Mouse (Mus musculus) spleen, postnatal 36 days (tissue): Measurements from ENCODE around the gene Tbl3.
"Not testable (repeated sequence)": the region's sequence is repeated elsewhere in the genome, so short reads cannot be mapped to it uniquely, and the experiment has no call there.

Experiments used
- DNase-seq, 2 experiments: peaks; one replicate each; pipeline ENCODE4 v3.0.0; 2022; ENCODE audit warnings: low spot score in 2 of 2, mixed read lengths in 1 of 2

The Tbl3 gene

DNA sequence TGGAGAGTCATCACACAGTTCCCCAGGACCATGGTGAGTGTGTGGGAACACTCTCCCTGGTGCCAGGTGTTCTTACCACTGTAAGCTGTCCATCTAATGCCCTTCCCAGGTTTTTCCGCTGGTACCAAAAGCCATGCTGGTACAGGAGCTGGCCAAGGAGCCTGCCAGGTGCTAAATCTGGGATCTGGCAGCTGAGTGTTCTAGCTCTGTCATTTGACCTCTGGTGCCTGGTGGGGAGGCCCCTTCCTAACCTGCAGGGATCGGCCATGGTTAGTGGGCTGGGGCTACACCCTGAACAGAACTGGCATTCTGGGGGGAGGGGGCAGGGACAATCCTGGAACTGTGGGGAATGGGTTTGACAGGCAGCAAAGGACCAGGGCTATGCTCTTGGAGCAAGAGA lies 20.2 kb upstream of the Tbl3 start, which contains the start of gene Rpl3l:
Rpl3l (plus strand) TSS at position 203 of the 400 bp plus-strand sequence.
- DNase-seq: no peak

DNA sequence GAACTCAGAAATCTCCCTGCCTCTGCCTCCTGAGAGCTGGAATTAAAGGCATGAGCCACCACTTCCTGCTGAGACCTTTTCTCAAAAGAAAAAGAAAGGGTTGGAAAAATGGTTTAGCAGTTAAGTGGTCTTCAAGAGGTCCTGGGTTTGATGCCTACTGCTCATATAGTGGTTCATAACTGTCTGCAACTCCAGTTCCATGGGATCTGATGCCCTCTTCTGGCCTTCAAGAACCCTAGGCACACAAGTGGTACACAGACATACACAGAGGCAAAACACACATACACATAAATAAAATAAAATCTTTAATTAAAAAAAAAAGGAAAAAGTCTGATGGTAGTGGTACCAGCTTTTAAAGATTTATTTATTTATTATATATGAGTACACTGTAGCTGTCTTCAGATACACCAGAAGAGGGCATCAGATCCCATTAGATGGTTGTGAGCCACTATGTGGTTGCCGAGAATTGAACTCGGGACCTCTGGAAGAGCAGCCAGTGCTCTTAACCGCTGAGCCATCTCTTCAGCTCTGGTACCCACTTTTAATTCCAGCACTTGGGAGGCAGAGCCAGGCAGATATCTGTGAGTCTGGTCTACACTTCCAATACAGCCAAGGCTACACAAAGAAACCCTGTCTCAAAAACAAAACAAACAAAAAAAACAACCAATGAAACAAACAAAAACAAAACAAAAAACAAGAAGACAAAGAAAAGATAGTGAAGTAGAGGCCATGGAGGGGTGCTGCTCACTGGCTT lies 18.4 kb upstream of the Tbl3 start:
- DNase-seq: no peak

DNA sequence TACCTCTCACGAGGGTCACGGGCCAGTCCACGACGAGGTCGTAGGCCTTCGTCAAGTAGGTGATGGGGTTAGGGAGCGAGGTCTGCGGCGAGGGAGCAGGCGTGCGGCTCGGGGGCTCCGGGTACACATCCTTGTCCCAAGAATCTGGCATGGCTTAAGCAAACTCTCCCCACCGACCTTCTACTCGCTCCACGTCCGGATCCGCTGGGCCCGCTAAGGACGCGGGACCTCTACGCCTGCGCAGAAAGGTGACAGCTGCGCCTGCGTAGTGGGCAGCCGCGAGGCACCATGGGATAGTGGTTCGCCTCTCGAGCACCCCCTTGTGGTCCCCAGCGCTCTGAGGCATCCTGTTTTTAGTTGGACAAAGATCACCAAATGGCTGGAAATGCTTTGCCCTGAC lies 16.7 kb upstream of the Tbl3 start, which contains the start of gene Ndufb10:
Ndufb10 (minus strand) TSS at position 295 of the 400 bp plus-strand sequence.
- DNase-seq: peak; percentile 92 to 94

- DNase-seq: peak; percentile 19 to 50
These were observed 16.4 kb upstream of the Tbl3 start for GRCm38 (mm10) chr17:24723881-24724180.

DNA sequence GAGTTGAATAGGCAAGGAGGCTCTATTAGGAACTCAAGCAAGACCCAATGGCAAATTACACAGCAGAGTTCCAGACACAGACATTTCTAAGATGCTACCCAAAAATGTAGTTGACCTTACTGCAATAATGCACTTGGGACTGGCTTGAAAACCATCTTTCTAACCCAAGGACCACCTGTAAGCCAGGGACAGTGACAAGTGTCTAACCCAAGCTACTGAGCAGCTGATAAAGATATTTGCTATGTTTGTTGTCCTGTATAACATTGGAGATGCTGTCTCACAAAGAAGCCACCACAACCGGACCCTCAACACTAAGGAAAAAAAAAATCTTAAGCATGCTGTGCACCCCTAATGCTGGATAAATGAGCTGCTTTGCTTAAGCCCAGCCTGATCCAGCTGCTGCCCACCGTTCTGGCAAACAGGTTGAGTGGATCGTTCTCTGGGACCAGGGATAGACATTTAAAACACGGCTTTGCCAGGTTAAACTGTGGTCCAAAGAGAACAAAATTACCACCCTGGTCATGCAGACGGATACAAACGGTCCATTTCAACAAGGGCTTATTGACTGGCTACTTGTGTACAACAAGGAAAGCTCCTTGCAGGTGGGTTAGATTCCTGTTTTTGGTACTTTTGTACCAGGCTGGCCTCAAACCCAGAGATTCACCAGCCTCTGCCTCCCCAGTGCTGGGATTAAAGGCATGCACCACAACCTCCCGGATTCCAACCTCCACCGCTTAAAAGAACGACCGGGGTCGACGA lies 15.8 kb upstream of the Tbl3 start:
- no peak for DNase-seq

GRCm38 (mm10) chr17:24722220-24722924 lies 14.9 kb upstream of the Tbl3 start:
- no peak for DNase-seq

- not testable (repeated sequence) for DNase-seq
These were observed 14.0 kb upstream of the Tbl3 start for GRCm38 (mm10) chr17:24721383-24721955.

GRCm38 (mm10) chr17:24720616-24721015 lies 13.2 kb upstream of the Tbl3 start:
- DNase-seq: not testable (repeated sequence)

DNA sequence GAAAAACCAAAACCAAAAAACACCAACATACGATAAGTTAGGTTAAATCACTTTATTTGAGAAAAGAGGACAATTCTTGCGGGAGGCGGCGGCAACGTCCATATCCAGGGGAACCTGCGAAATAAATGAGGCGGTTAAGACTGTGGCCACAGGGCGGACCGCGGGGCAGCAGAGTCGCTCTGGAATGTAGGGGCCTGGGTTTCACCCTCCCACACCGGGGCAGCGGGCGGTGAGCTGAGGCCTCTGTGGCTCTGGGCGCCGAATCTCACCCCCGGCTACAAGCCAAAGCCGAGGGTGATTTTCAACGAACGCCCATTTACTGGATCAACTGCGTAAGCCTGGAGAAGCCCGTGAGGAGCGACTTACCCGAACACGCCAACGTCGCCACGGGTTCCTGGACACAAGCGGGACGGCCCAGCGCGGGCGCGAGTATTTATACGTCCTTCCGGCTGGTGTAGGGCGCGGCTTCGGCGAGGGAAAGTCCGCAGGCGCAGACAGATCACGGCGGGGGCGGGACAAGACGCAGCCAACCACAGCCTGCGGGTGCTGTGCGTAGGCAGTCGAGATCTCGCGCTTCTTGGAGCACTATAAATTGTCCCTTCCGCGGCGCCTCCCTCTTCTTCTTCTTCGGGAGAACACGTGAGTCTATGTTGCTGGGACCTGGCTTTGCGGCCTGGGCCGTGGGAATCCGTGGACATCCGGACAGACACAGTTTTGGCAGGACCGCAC lies 12.2 kb upstream of the Tbl3 start:
- DNase-seq: peak; percentile 98

DNA sequence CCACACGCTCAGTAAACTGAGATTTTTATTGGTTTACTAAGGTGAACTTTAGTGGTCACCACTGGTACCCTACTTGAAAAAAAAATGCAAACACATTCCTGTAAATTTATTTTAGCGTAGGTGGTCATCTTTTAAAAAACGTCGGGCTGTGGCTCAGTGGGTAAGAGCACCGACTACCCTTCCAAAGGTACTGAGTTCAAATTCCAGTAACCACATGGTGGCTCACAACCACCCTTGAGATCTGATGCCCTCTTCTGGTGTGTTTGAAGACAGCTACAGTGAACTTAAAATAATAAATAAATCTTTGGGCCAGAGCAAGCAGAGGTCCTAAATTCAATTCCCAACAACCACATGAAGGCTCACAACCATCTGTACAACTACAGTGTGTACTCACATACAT lies 11.5 kb upstream of the Tbl3 start:
- DNase-seq: not testable (repeated sequence)

GRCm38 (mm10) chr17:24717943-24718342 lies 10.5 kb upstream of the Tbl3 start, which contains the start of the genes Rnf151 and Rps2:
Gene Rnf151, minus strand, starts transcription at chr17:24718063.
Gene Rps2, plus strand, starts transcription at chr17:24718116.
- no peak for DNase-seq

DNA sequence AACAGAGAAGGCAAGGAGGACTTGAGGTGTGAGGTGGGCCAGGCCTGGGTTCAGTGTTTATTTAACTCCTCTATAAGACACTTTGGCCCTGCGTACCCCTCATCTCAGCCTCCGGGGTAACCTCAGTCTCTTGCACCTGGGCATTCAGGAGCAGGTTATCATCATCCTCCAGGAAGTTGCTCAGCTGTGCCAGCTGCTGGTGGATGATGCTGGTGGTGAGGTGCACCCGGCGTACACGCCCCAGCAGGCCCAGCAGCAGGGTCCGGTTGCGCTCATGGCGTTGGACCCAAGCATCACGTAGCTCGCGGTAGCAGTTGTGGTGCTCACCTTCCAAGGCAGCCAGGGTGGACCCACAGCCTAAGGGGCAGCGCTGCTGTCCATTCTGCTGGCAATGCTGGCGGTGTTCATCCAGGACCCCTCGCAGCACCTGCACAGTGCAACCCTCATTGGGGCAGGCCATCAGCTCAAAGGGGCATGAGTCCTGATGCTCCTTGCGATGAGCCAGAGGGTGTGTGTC lies 8.8 kb upstream of the Tbl3 start:
- no peak for DNase-seq

- no peak for DNase-seq
These were observed 8.1 kb upstream of the Tbl3 start for GRCm38 (mm10) chr17:24715556-24715955.

DNA sequence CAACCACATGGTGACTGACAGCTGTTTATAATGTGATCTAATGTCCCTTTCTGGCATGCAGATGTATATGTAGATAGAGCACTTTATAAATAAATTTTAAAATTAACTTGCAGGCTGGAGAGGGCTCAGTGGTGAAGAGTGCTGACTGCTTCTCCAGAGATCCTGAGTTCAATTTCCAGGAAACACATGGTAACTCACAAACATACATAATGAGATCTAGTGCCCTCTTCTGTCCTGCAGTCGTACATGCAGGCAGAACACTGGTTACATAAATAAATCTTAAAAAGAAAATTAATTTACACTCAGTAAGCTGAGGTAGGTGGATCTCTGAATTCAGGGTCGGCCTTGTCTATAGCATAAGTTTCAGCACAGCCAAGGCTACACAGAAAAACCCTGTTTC lies 1.2 kb upstream of the Tbl3 start:
- no peak for DNase-seq

DNA sequence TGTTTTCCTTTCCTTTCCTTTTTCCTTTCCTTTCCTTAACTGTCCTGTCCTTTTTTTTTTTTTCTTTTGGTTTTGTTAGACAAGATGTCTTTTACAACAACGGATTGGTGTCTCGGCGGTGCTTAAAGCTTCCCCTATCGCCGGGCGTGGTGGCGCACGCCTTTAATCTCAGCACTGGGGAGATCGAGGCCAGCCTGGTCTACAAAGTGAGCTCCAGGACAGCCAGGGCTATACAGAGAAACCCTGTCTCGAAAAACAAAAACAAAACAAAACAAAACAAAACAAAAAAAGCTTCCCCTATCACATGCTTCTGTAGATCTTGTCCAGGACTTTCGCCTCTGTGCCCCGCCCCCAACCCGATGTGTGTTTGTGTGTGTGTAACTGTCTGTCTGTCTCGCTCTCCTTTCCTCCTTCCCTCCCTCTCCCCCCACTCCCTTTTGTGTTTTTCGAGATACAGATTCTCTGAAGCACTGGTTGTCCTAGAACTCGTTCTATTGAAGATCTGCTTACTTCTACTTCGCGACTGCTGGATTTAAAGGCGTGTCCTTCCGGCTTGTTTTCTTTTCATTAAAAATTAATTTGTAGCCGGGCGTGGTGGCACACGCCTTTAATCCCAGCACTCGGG lies 453 bp upstream of the Tbl3 start:
- no peak for DNase-seq

DNA sequence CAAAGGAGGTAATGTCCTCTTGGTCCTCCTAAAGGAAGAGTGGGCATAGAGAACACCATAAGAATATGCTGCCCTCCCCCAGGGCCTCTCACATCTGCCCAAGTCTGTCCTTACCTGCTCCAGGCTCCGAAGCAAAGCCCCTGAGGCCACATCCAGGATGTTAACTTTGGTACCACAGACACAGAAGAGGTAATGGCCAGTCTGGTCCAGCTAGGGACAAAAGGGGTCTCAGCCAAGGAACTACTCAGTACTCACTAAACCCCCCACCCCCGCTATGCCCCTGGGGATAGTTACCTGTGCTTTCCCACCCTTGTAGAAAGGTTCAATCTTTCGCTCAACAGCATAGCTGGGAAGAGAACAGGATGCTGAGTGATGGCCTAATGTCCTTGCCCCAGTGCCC lies 1.6 kb downstream of the Tbl3 start:
- no peak for DNase-seq

DNA sequence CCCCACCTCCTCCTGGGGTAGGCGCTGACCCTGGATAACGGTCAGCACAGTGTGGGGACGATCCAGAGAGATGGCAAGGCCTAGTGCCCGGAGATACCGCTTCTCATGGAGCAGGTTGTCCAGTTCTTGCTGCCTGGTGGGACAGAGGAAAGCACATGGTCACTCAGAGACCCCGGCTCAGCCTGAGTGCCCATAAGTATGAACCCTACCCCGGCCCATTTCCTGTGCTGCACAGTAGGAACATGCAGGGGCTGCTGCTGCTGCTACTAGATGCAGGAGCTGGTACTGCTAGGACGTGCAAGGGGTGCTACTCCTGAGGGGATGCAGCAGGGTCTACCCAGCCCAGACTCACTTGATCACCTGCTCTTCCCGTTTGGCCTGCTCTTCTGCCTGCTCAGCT lies 6.2 kb downstream of the Tbl3 start:
- no peak for DNase-seq

DNA sequence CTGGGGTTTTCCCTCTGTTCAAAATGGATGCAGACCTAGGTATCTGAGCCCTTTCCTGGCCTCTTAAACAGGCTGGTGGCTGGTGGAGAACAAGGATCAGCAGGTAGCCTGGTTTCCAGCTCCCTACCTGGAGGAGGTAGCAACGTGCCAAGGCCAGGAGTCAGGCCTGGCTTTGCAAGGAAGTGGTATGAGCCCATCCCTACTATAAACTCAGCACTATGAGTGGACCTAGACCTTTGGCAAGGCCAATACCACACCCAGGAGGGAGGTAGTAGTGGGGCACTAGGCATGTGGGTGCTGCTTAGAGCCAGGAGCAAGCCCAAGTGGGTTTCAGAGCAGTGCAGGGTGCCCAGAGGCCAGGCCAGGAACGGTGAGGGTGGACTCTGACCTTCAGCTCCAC lies 8.0 kb downstream of the Tbl3 start:
- no peak for DNase-seq

DNA sequence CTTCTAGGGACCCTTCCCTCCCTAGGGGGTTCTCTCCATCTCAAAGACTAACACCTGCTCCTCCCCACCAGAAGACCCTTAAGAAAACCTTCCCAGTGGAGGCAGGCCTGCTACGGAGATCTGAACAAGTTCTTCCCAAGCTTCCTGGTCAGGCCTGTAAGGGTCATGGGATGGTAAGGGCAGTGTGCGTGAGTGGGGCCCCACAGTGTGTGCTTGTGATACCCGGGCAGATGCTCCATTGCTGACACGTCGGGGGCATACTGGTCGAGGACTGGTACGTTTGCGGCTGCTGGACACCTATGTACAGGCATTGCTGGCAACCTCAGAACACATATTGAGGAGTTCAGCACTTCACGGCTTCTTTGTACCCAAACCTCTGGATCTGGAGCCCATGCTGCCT lies 8.7 kb downstream of the Tbl3 start:
- DNase-seq: no peak

DNA sequence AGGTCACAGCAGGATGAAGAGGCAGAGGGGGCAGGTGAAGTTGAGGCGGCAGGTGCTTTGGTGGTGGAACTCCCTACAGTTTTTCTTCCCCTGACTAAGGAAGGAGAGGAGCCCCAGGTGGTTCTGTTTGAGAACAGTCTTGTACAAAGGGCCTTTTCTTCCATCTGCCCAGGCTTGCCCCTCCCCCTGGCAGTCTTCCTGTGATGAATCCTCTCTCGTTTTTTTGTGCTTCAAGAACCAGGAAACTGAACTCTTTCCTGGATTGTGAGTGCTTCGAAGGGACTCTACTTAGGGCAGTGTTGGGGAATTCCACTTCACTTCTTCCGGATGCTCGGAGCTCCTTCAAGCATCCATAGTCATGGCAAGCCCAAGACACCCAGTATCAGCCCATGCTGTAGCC lies 9.5 kb downstream of the Tbl3 start:
- no peak for DNase-seq
